Mouse (Mus musculus) MEL (cell line): ENCODE measurements around the gene Smyd3. TPM values are rescaled to one million over a fixed set of nuclear protein-coding genes. Genes with fewer than 3 reads are reported as not detected.

Source experiments
- DNase-seq: peaks from one replicate; pipeline ENCODE4 v3.0.0; 2011; ENCODE audit warnings: low read depth, low spot score
- H3K27ac ChIP-seq: 2 replicates; pipeline ENCODE4 v1.5.1; 2012; ENCODE audit warnings: low read depth, mild to moderate bottlenecking, control low read depth, low read length, moderate library complexity; ENCODE audit not compliant: control insufficient read depth
- H3K27me3 ChIP-seq, 2 experiments: fragments of 150-350 bp in 1 of 2; sonication (generic) in 1 of 2; 2 replicates each; pipeline ENCODE4 v1.6.1; 2012; ENCODE audit warnings: low read length in 2 of 2, mild to moderate bottlenecking in 2 of 2, improper control_type of control experiment in 1 of 2, moderate library complexity in 1 of 2; ENCODE audit not compliant: insufficient read depth in 2 of 2, control insufficient read depth in 1 of 2
- H3K36me3 ChIP-seq, 2 experiments: 2 replicates each; pipeline ENCODE4 v1.6.1; 2012 to 2014; ENCODE audit warnings: low read length in 2 of 2, improper control_type of control experiment in 1 of 2, inconsistent platforms in 1 of 2, mild to moderate bottlenecking in 1 of 2; ENCODE audit not compliant: insufficient read depth in 2 of 2, control insufficient read depth in 1 of 2
- H3K4me1 ChIP-seq, 2 experiments: fragments of 150-350 bp in 1 of 2; sonication (generic) in 1 of 2; 2 replicates each; pipeline ENCODE4 v1.6.1; 2012; ENCODE audit warnings: low read length in 2 of 2, improper control_type of control experiment in 1 of 2, mild to moderate bottlenecking in 1 of 2; ENCODE audit not compliant: insufficient read depth in 2 of 2, control insufficient read depth in 1 of 2
- H3K4me3 ChIP-seq, 2 experiments: fragments of 150-350 bp in 1 of 2; sonication (generic) in 1 of 2; 2 replicates each; pipeline ENCODE4 v1.5.1; 2012; ENCODE audit warnings: low read depth in 2 of 2, low read length in 2 of 2, mild to moderate bottlenecking in 2 of 2, moderate library complexity in 2 of 2, control low read depth in 1 of 2, improper control_type of control experiment in 1 of 2; ENCODE audit not compliant: control insufficient read depth in 1 of 2, insufficient read depth in 1 of 2
- H3K79me2 ChIP-seq: 2 replicates; pipeline ENCODE4 v1.6.1; 2012; ENCODE audit warnings: mild to moderate bottlenecking, low read length, moderate library complexity; ENCODE audit not compliant: control insufficient read depth, poor library complexity, insufficient read depth
- H3K9ac ChIP-seq: 2 replicates; pipeline ENCODE4 v1.6.1; 2012; ENCODE audit warnings: low read depth, mild to moderate bottlenecking, control low read depth, low read length, moderate library complexity; ENCODE audit not compliant: control insufficient read depth, poor library complexity, severe bottlenecking
- H3K9me3 ChIP-seq: fragments of 150-350 bp; sonication (generic); replicated peaks from 2 replicates; pipeline ENCODE4 v1.6.1; 2012; ENCODE audit warnings: mild to moderate bottlenecking, low read length, improper control_type of control experiment, moderate library complexity; ENCODE audit not compliant: insufficient read depth
- CHD1 ChIP-seq: IDR thresholded peaks from 2 replicates; pipeline ENCODE4 v1.6.1; 2012; ENCODE audit warnings: low read depth, mild to moderate bottlenecking, inconsistent platforms, low read length, improper control_type of control experiment
- CHD2 ChIP-seq: IDR thresholded peaks from 2 replicates; pipeline ENCODE4 v1.6.1; 2011; ENCODE audit warnings: low read length, improper control_type of control experiment
- E2F4 ChIP-seq: IDR thresholded peaks from 2 replicates; pipeline ENCODE4 v1.6.1; 2011; ENCODE audit warnings: low read depth, low read length, improper control_type of control experiment, borderline replicate concordance
- ELF1 ChIP-seq: IDR thresholded peaks from 2 replicates; pipeline ENCODE4 v1.6.1; 2014; ENCODE audit warnings: low read depth, mild to moderate bottlenecking, inconsistent platforms, low read length, improper control_type of control experiment, moderate library complexity
- EP300 ChIP-seq, 2 experiments: IDR thresholded peaks; 2 replicates each; pipeline ENCODE4 v1.6.1; 2011; ENCODE audit warnings: improper control_type of control experiment in 2 of 2, low read length in 2 of 2, low read depth in 1 of 2, mild to moderate bottlenecking in 1 of 2
- GATA1 ChIP-seq: IDR thresholded peaks from 2 replicates; pipeline ENCODE4 v1.6.1; 2011; ENCODE audit warnings: low read depth, low read length, improper control_type of control experiment
- JUND ChIP-seq: IDR thresholded peaks from 2 replicates; pipeline ENCODE4 v1.6.1; 2011; ENCODE audit warnings: low read depth, mild to moderate bottlenecking, improper control_type of control experiment, low read length
- KAT2A ChIP-seq: conservative IDR thresholded peaks from 2 replicates; pipeline ENCODE4 v1.6.1; 2012; ENCODE audit warnings: low read depth, low read length, improper control_type of control experiment, inconsistent platforms
- MAZ ChIP-seq: IDR thresholded peaks from 2 replicates; pipeline ENCODE4 v1.6.1; 2012; ENCODE audit warnings: low read depth, mild to moderate bottlenecking, inconsistent platforms, low read length, improper control_type of control experiment
- MYB ChIP-seq: IDR thresholded peaks from 2 replicates; pipeline ENCODE4 v1.6.1; 2011; ENCODE audit warnings: mild to moderate bottlenecking, low read depth, low read length, improper control_type of control experiment
- MYC ChIP-seq: IDR thresholded peaks from 2 replicates; pipeline ENCODE4 v1.6.1; 2011; ENCODE audit warnings: low read depth, mild to moderate bottlenecking, low read length, improper control_type of control experiment, moderate library complexity
- NELFE ChIP-seq: IDR thresholded peaks from 2 replicates; pipeline ENCODE4 v1.6.1; 2011; ENCODE audit warnings: low read depth, low read length, improper control_type of control experiment
- TAL1 ChIP-seq: IDR thresholded peaks from 2 replicates; pipeline ENCODE4 v1.6.1; 2012; ENCODE audit warnings: mild to moderate bottlenecking, inconsistent platforms, low read length, moderate library complexity, mixed read lengths
- TBP ChIP-seq: IDR thresholded peaks from 2 replicates; pipeline ENCODE4 v1.8.0; 2011; ENCODE audit warnings: low read depth, low read length, improper control_type of control experiment
- UBTF ChIP-seq: IDR thresholded peaks from 2 replicates; pipeline ENCODE4 v1.6.1; 2012; ENCODE audit warnings: low read depth, mild to moderate bottlenecking, inconsistent platforms, low read length, improper control_type of control experiment, moderate library complexity, borderline replicate concordance; ENCODE audit not compliant: insufficient read depth
- USF1 ChIP-seq: IDR thresholded peaks from 2 replicates; pipeline ENCODE4 v1.6.1; 2014; ENCODE audit warnings: low read depth, mild to moderate bottlenecking, inconsistent platforms, low read length, improper control_type of control experiment, moderate library complexity
- ZKSCAN1 ChIP-seq: IDR thresholded peaks from 2 replicates; pipeline ENCODE4 v1.6.1; 2012; ENCODE audit warnings: low read depth, mild to moderate bottlenecking, inconsistent platforms, low read length, improper control_type of control experiment, moderate library complexity
- polyA plus RNA-seq, 2 experiments: library from polyadenylated mRNA; stranded (reverse) in 1 of 2; unstranded in 1 of 2; fragments of >175 nt in 1 of 2; fragments of >200 nt in 1 of 2; gene quantifications; 2 replicates each; pipeline versions ENCODE4 v1.2.1 to v1.2.4; 2012; ENCODE audit warnings: low replicate concordance in 2 of 2, low read depth in 1 of 2; ENCODE audit not compliant: insufficient read length in 2 of 2, insufficient read depth in 1 of 2, missing spikeins in 1 of 2
- total RNA-seq: library from RNA; depleted of rRNA; stranded (reverse); fragments of 300-350 nt; gene quantifications from 2 replicates; pipeline ENCODE4 v1.2.3, GENCODE M21; 2012

The Smyd3 gene
- total and polyA plus RNA-seq, 3 experiments: 13.3 to 18.2 TPM; not detected in 1

DNA sequence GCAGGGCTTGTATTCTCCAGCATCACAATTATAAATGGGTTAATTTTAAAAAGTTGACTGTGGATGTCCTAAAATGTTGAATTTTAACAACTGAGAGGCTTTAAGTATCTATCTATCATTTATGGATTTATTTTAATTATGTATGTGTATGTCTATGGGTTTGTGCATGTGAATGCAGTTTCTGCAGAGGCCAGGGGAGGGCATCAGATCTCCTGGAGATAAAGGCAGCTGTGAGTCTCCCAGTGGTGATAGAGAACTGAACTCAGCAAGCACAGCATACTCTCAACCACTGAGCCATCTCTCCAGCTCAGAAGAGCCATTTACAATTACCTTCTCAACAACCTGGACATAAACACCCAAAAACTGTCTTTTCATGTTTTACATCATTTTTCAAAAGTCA, 321.4 kb downstream of the Smyd3 start (continued):
- TF ChIP-seq KAT2A (no peak), GATA1 (peak; percentile 46; the same call in 1 of the 2 replicates), E2F4 (no peak)

DNA sequence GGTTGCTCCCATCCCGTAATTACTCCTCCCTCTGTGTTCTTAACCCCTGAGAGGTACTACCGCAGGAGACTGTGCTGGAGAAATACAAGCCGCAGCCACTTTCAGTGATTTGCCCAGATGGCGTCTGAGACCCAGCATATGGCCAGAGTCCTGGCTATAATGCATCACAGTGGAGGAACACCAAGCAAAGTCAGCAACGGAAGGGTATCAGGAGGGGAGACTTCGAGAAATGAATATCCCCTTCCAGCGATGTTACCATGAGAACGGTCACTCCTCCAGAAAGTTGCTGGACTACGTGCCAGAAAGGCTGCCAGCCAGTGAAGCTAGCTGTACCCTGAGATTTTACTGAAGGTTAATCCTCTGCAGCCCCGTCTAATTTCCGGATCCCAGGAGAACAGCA, 325.1 kb downstream of the Smyd3 start:
- TF ChIP-seq TBP (no peak), USF1 (no peak), JUND (no peak)
- H3K9ac ChIP-seq: no peak overlapping the region
- no peaks in the 10 kb centered on the region for H3K79me2 ChIP-seq
- no peaks in the 10 kb centered on the region for H3K9me3 ChIP-seq
- no peak overlapping the region for H3K4me3 ChIP-seq
- no peaks in the 10 kb centered on the region; a peak in 1 of 4 replicates for H3K4me1 ChIP-seq
- no peaks in the 10 kb centered on the region for H3K27me3 ChIP-seq
- no peak overlapping the region for H3K27ac ChIP-seq
- DNase-seq: no peak
- peaks cover 0 to 3% of the 10 kb centered on the region in 2 experiments; a peak in 2 of 4 replicates for H3K36me3 ChIP-seq

DNA sequence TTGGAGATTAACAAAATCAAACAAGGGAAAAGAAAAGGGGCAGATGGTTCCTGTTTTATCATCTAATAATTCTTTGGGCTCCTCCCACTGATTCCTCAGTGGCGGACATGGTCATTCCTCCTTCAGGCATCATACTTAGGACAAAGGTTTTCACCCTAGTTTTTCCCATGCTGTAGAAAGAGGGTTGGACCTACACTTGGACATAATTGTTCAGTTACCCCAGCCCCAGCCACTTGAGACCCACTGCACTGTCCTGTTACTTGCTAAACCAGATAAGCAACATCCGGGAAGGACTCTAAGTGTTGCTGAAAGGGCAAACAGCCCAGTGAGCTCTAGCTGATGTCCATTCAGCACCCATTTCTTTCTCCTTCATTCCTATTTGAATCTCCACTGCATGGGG, 327.0 kb downstream of the Smyd3 start:
- H3K4me3 ChIP-seq: no peak overlapping the region
- peaks cover 0 to 3% of the 10 kb centered on the region in 2 experiments; a peak in 2 of 4 replicates for H3K36me3 ChIP-seq
- no peaks in the 10 kb centered on the region for H3K9me3 ChIP-seq
- DNase-seq: no peak
- H3K4me1 ChIP-seq: no peaks in the 10 kb centered on the region; a peak in 1 of 4 replicates
- H3K27me3 ChIP-seq: no peaks in the 10 kb centered on the region
- TF ChIP-seq MYC (no peak), MYB (no peak), CHD2 (no peak), ELF1 (no peak), TAL1 (no peak), CHD1 (no peak), UBTF (no peak), EP300 (IDR thresholded peaks at IDR 0.05; ENCODE audit: low read depth in 1 of 2, low read length in 2 of 2) (no peak), NELFE (no peak), MAZ (no peak), ZKSCAN1 (no peak)
- H3K27ac ChIP-seq: no peak overlapping the region
- H3K79me2 ChIP-seq: no peaks in the 10 kb centered on the region
- H3K9ac ChIP-seq: no peak overlapping the region
